Mouse (Mus musculus): ENCODE measurements at regions not wholly inside any gene's neighbourhood (a gene's known extent, or its start where the extent isn't known, plus 50 kb on each side); places are given as distances from the start of the nearest gene placed in this dataset.

- WGBS: 86% methylated on average over 6 of the region's 6 CpGs
- Histone ChIP-seq H3K4me1 (replicated peaks; ENCODE audit: control insufficient read depth, insufficient read depth, low read length) (no peaks in the 10 kb centered on the region), H3K9ac (ENCODE audit: low read length) (no peak overlapping the region), H3K36me3 (ENCODE audit: control insufficient read depth, insufficient read depth, low read length) (no peaks in the 10 kb centered on the region), H3K27ac (ENCODE audit: low read depth, low read length) (no peak overlapping the region), H3K9me3 (ENCODE audit: control insufficient read depth, low read length) (no peaks in the 10 kb centered on the region), H3K27me3 (ENCODE audit: control insufficient read depth, insufficient read depth, low read length) (no peaks in the 10 kb centered on the region; the same call in 1 of the 2 replicates), H3K4me3 (ENCODE audit: low read depth, low read length) (no peak overlapping the region), H3K4me2 (ENCODE audit: low read depth, low read length, severe bottlenecking) (no peak overlapping the region)
- no peak for DNase-seq (ENCODE audit: low spot score)
- ATAC-seq (replicated peaks; ENCODE audit: low FRiP score): no peak
Measured at GRCm38 (mm10) chr2:74084971-74085370, 173.8 kb upstream of the Atp5g3 start.

GRCm38 (mm10) chr2:74076774-74077173 lies 165.6 kb upstream of the Atp5g3 start:
- H3K4me2 ChIP-seq (ENCODE audit: low read depth, low read length, severe bottlenecking): no peak overlapping the region
- no peak for ATAC-seq (replicated peaks; ENCODE audit: low FRiP score)
- WGBS: 74% methylated on average over 4 of the region's 4 CpGs

GRCm38 (mm10) chr2:74075566-74075965 lies 164.4 kb upstream of the Atp5g3 start:
- H3K4me2 ChIP-seq (ENCODE audit: low read depth, low read length, severe bottlenecking): no peak overlapping the region
- H3K27ac ChIP-seq (ENCODE audit: low read depth, low read length): no peak overlapping the region
- no peaks in the 10 kb centered on the region for H3K36me3 ChIP-seq (ENCODE audit: control insufficient read depth, insufficient read depth, low read length)
- peaks cover 7% of the 10 kb centered on the region; the same call in 1 of the 2 replicates for H3K4me1 ChIP-seq (replicated peaks; ENCODE audit: control insufficient read depth, insufficient read depth, low read length)
- no peaks in the 10 kb centered on the region for H3K9me3 ChIP-seq (ENCODE audit: control insufficient read depth, low read length)
- ATAC-seq (replicated peaks; ENCODE audit: low FRiP score) (no peak), DNase-seq (ENCODE audit: low spot score) (no peak)
- H3K27me3 ChIP-seq (ENCODE audit: control insufficient read depth, insufficient read depth, low read length): no peaks in the 10 kb centered on the region
- 77% methylated on average over 1 of the region's 1 CpGs for whole genome bisulfite sequencing
- no peak overlapping the region for H3K4me3 ChIP-seq (ENCODE audit: low read depth, low read length)
- no peak overlapping the region for H3K9ac ChIP-seq (ENCODE audit: low read length)

More at GRCm38 (mm10) chr2:74076774-74077173, 165.6 kb upstream of the Atp5g3 start:
- Histone ChIP-seq H3K9ac (ENCODE audit: low read length) (no peak overlapping the region), H3K27me3 (ENCODE audit: control insufficient read depth, insufficient read depth, low read length) (no peaks in the 10 kb centered on the region), H3K4me3 (ENCODE audit: low read depth, low read length) (no peak overlapping the region), H3K9me3 (ENCODE audit: control insufficient read depth, low read length) (no peaks in the 10 kb centered on the region), H3K4me1 (replicated peaks; ENCODE audit: control insufficient read depth, insufficient read depth, low read length) (peaks cover 7% of the 10 kb centered on the region; the same call in 1 of the 2 replicates), H3K36me3 (ENCODE audit: control insufficient read depth, insufficient read depth, low read length) (no peaks in the 10 kb centered on the region), H3K27ac (ENCODE audit: low read depth, low read length) (no peak overlapping the region)
- DNase-seq (ENCODE audit: low spot score): no peak

GRCm38 (mm10) chr2:74073396-74073795 lies 162.3 kb upstream of the Atp5g3 start:
- no peak overlapping the region for H3K4me3 ChIP-seq (ENCODE audit: low read depth, low read length)
- peaks cover 7% of the 10 kb centered on the region; the same call in 1 of the 2 replicates for H3K4me1 ChIP-seq (replicated peaks; ENCODE audit: control insufficient read depth, insufficient read depth, low read length)
- 86% methylated on average over 1 of the region's 1 CpGs for WGBS
- no peaks in the 10 kb centered on the region for H3K27me3 ChIP-seq (ENCODE audit: control insufficient read depth, insufficient read depth, low read length)
- H3K36me3 ChIP-seq (ENCODE audit: control insufficient read depth, insufficient read depth, low read length): no peaks in the 10 kb centered on the region
- DNase-seq (ENCODE audit: low spot score) (no peak), ATAC-seq (replicated peaks; ENCODE audit: low FRiP score) (no peak)
- no peak overlapping the region for H3K4me2 ChIP-seq (ENCODE audit: low read depth, low read length, severe bottlenecking)
- no peak overlapping the region for H3K27ac ChIP-seq (ENCODE audit: low read depth, low read length)
- no peak overlapping the region for H3K9ac ChIP-seq (ENCODE audit: low read length)
- no peaks in the 10 kb centered on the region for H3K9me3 ChIP-seq (ENCODE audit: control insufficient read depth, low read length)

- Histone ChIP-seq H3K9me3 (ENCODE audit: control insufficient read depth, low read length) (no peaks in the 10 kb centered on the region), H3K36me3 (ENCODE audit: control insufficient read depth, insufficient read depth, low read length) (no peaks in the 10 kb centered on the region), H3K27ac (ENCODE audit: low read depth, low read length) (no peak overlapping the region), H3K9ac (ENCODE audit: low read length) (no peak overlapping the region), H3K4me1 (replicated peaks; ENCODE audit: control insufficient read depth, insufficient read depth, low read length) (no peaks in the 10 kb centered on the region), H3K4me3 (ENCODE audit: low read depth, low read length) (no peak overlapping the region), H3K27me3 (ENCODE audit: control insufficient read depth, insufficient read depth, low read length) (peaks cover 2% of the 10 kb centered on the region; the same call in 1 of the 2 replicates), H3K4me2 (ENCODE audit: low read depth, low read length, severe bottlenecking) (no peak overlapping the region; the same call in 1 of the 2 replicates)
- ATAC-seq (replicated peaks; ENCODE audit: low FRiP score) (peak; percentile 63; the same call in 1 of the 2 replicates), DNase-seq (ENCODE audit: low spot score) (peak; percentile 79)
- WGBS: 4% methylated on average over 11 of the region's 11 CpGs
Measured at GRCm38 (mm10) chr2:74066652-74067051, 155.5 kb upstream of the Atp5g3 start.

GRCm38 (mm10) chr2:74064369-74064768 lies 153.2 kb upstream of the Atp5g3 start:
- no peak for DNase-seq (ENCODE audit: low spot score)
- no peak for ATAC-seq (replicated peaks; ENCODE audit: low FRiP score)
- H3K27me3 ChIP-seq (ENCODE audit: control insufficient read depth, insufficient read depth, low read length): peaks cover 2% of the 10 kb centered on the region; the same call in 1 of the 2 replicates
- H3K4me2 ChIP-seq (ENCODE audit: low read depth, low read length, severe bottlenecking): no peak overlapping the region
- H3K9me3 ChIP-seq (ENCODE audit: control insufficient read depth, low read length): no peaks in the 10 kb centered on the region
- 74% methylated on average over 9 of the region's 9 CpGs for WGBS
- H3K36me3 ChIP-seq (ENCODE audit: control insufficient read depth, insufficient read depth, low read length): no peaks in the 10 kb centered on the region
- no peak overlapping the region for H3K27ac ChIP-seq (ENCODE audit: low read depth, low read length)
- H3K9ac ChIP-seq (ENCODE audit: low read length): no peak overlapping the region
- H3K4me3 ChIP-seq (ENCODE audit: low read depth, low read length): no peak overlapping the region
- no peaks in the 10 kb centered on the region for H3K4me1 ChIP-seq (replicated peaks; ENCODE audit: control insufficient read depth, insufficient read depth, low read length)

GRCm38 (mm10) chr2:74063777-74064176 lies 152.7 kb upstream of the Atp5g3 start:
- Histone ChIP-seq H3K36me3 (ENCODE audit: control insufficient read depth, insufficient read depth, low read length) (no peaks in the 10 kb centered on the region), H3K4me2 (ENCODE audit: low read depth, low read length, severe bottlenecking) (peak overlapping the region; percentile 19; the same call in 1 of the 2 replicates), H3K4me3 (ENCODE audit: low read depth, low read length) (no peak overlapping the region), H3K9ac (ENCODE audit: low read length) (no peak overlapping the region), H3K9me3 (ENCODE audit: control insufficient read depth, low read length) (no peaks in the 10 kb centered on the region), H3K4me1 (replicated peaks; ENCODE audit: control insufficient read depth, insufficient read depth, low read length) (no peaks in the 10 kb centered on the region), H3K27ac (ENCODE audit: low read depth, low read length) (no peak overlapping the region), H3K27me3 (ENCODE audit: control insufficient read depth, insufficient read depth, low read length) (peaks cover 2% of the 10 kb centered on the region; the same call in 1 of the 2 replicates)
- 62% methylated on average over 15 of the region's 15 CpGs for WGBS
- DNase-seq (ENCODE audit: low spot score) (peak; percentile 57), ATAC-seq (replicated peaks; ENCODE audit: low FRiP score) (no peak)

GRCm38 (mm10) chr2:74063302-74063701 lies 152.2 kb upstream of the Atp5g3 start:
- no peak for ATAC-seq (replicated peaks; ENCODE audit: low FRiP score)
- no peak for DNase-seq (ENCODE audit: low spot score)
- Histone ChIP-seq H3K4me3 (ENCODE audit: low read depth, low read length) (no peak overlapping the region), H3K9me3 (ENCODE audit: control insufficient read depth, low read length) (no peaks in the 10 kb centered on the region), H3K9ac (ENCODE audit: low read length) (no peak overlapping the region), H3K27me3 (ENCODE audit: control insufficient read depth, insufficient read depth, low read length) (peaks cover 2% of the 10 kb centered on the region; the same call in 1 of the 2 replicates), H3K27ac (ENCODE audit: low read depth, low read length) (no peak overlapping the region), H3K36me3 (ENCODE audit: control insufficient read depth, insufficient read depth, low read length) (no peaks in the 10 kb centered on the region), H3K4me2 (ENCODE audit: low read depth, low read length, severe bottlenecking) (no peak overlapping the region), H3K4me1 (replicated peaks; ENCODE audit: control insufficient read depth, insufficient read depth, low read length) (no peaks in the 10 kb centered on the region)
- WGBS: 72% methylated on average over 4 of the region's 4 CpGs

- Histone ChIP-seq H3K9me3 (ENCODE audit: control insufficient read depth, low read length) (no peaks in the 10 kb centered on the region), H3K9ac (ENCODE audit: low read length) (no peak overlapping the region), H3K36me3 (ENCODE audit: control insufficient read depth, insufficient read depth, low read length) (no peaks in the 10 kb centered on the region), H3K4me3 (ENCODE audit: low read depth, low read length) (no peak overlapping the region), H3K27ac (ENCODE audit: low read depth, low read length) (no peak overlapping the region), H3K4me1 (replicated peaks; ENCODE audit: control insufficient read depth, insufficient read depth, low read length) (no peaks in the 10 kb centered on the region), H3K4me2 (ENCODE audit: low read depth, low read length, severe bottlenecking) (no peak overlapping the region), H3K27me3 (ENCODE audit: control insufficient read depth, insufficient read depth, low read length) (no peaks in the 10 kb centered on the region)
- no peak for ATAC-seq (replicated peaks; ENCODE audit: low FRiP score)
- 79% methylated on average over 6 of the region's 6 CpGs for WGBS
- DNase-seq (ENCODE audit: low spot score): no peak
Measured at GRCm38 (mm10) chr2:74042430-74042829, 131.3 kb upstream of the Atp5g3 start.
